Mouse (Mus musculus) regulatory T cell (primary cell): ENCODE results near the gene Unc13b.
"Not testable (repeated sequence)": the region's sequence is repeated elsewhere in the genome, so short reads cannot be mapped to it uniquely, and the experiment has no call there.

Experiments
- in situ Hi-C: fragments of 300-600 bp; cut with MboI, MseI; formaldehyde crosslinking; loops from one replicate; pipeline ENCODE4 v1.15.1; 2025; ENCODE audit warnings: high pct_unique_total_duplicates

The Unc13b gene

GRCm38 (mm10) chr4:43074923-43075322, 16.2 kb downstream of the Unc13b start:
- in situ Hi-C loops, result no loop called here

- in situ Hi-C loops, result no loop called here
Measured at GRCm38 (mm10) chr4:43078071-43078718, 19.4 kb downstream of the Unc13b start.

- in situ Hi-C loops, result no loop called here
Measured at GRCm38 (mm10) chr4:43082458-43082857, 23.7 kb downstream of the Unc13b start.

- in situ Hi-C loops, result no loop called here
Measured at GRCm38 (mm10) chr4:43089950-43090349, 31.2 kb downstream of the Unc13b start.

GRCm38 (mm10) chr4:43091183-43091582, 32.4 kb downstream of the Unc13b start:
- in situ Hi-C loops, result no loop called here

GRCm38 (mm10) chr4:43113491-43113890, 54.7 kb downstream of the Unc13b start:
- in situ Hi-C loops, result no loop called here

GRCm38 (mm10) chr4:43114512-43114911, 55.8 kb downstream of the Unc13b start:
- in situ Hi-C loops, result no loop called here

GRCm38 (mm10) chr4:43114946-43115345, 56.2 kb downstream of the Unc13b start:
- in situ Hi-C loops, result no loop called here

GRCm38 (mm10) chr4:43116249-43116648, 57.5 kb downstream of the Unc13b start:
- in situ Hi-C loops, result no loop called here

- in situ Hi-C loops, result no loop called here
Measured at GRCm38 (mm10) chr4:43129750-43130149, 71.0 kb downstream of the Unc13b start.

- in situ Hi-C loops, result no loop called here
Measured at GRCm38 (mm10) chr4:43142610-43143009, 83.9 kb downstream of the Unc13b start.

- in situ Hi-C loops, result not testable (repeated sequence)
Measured at GRCm38 (mm10) chr4:43152413-43152812, 93.7 kb downstream of the Unc13b start.

GRCm38 (mm10) chr4:43160045-43160444, 101.3 kb downstream of the Unc13b start:
- in situ Hi-C loops, result no loop called here

GRCm38 (mm10) chr4:43161124-43161657, 102.4 kb downstream of the Unc13b start:
- in situ Hi-C loops, result no loop called here

GRCm38 (mm10) chr4:43163205-43163604, 104.5 kb downstream of the Unc13b start:
- in situ Hi-C loops, result no loop called here

- in situ Hi-C loops, result no loop called here
Measured at GRCm38 (mm10) chr4:43165403-43166005, 106.8 kb downstream of the Unc13b start.

- in situ Hi-C loops, result no loop called here
Measured at GRCm38 (mm10) chr4:43170028-43170427, 111.3 kb downstream of the Unc13b start.

GRCm38 (mm10) chr4:43177126-43177525, 118.4 kb downstream of the Unc13b start:
- in situ Hi-C loops, result no loop called here

GRCm38 (mm10) chr4:43182474-43183168, 123.9 kb downstream of the Unc13b start:
- in situ Hi-C loops, result no loop called here

GRCm38 (mm10) chr4:43187439-43187838, 128.7 kb downstream of the Unc13b start:
- in situ Hi-C loops, result no loop called here

GRCm38 (mm10) chr4:43189381-43189780, 130.6 kb downstream of the Unc13b start:
- in situ Hi-C loops, result no loop called here

- in situ Hi-C loops, result no loop called here
Measured at GRCm38 (mm10) chr4:43204946-43205345, 146.2 kb downstream of the Unc13b start.

GRCm38 (mm10) chr4:43205571-43205970, 146.8 kb downstream of the Unc13b start:
- in situ Hi-C loops, result no loop called here
